Mouse (Mus musculus) bone marrow, adult 2 months (tissue): ENCODE results near the gene Hpcal4. TPM values are rescaled to one million over a fixed set of nuclear protein-coding genes. Genes with fewer than 3 reads are reported as not detected.

Experiments used
- H3K27ac ChIP-seq: fragments of 200-500 bp; 2 replicates; pipeline ENCODE4 v1.5.1; 2012; ENCODE audit warnings: low read depth, mild to moderate bottlenecking, control low read depth, inconsistent platforms, low read length; ENCODE audit not compliant: control insufficient read depth, poor library complexity, insufficient read depth
- H3K4me1 ChIP-seq: fragments of 200-500 bp; 2 replicates; pipeline ENCODE4 v1.6.1; 2011; ENCODE audit warnings: low read length; ENCODE audit not compliant: control insufficient read depth, insufficient read depth
- H3K4me3 ChIP-seq: fragments of 200-500 bp; replicated peaks from 2 replicates; pipeline ENCODE3; 2011; ENCODE audit warnings: mild to moderate bottlenecking, low read depth, low read length, control low read depth; ENCODE audit not compliant: control insufficient read depth
- CTCF ChIP-seq: fragments of 200-500 bp; IDR thresholded peaks from 2 replicates; pipeline ENCODE4 v1.5.1; 2011; ENCODE audit warnings: low read length, control low read depth; ENCODE audit not compliant: control insufficient read depth, insufficient read depth
- POLR2A ChIP-seq: fragments of 200-500 bp; IDR thresholded peaks from 2 replicates; pipeline ENCODE4 v1.6.1; 2011; ENCODE audit warnings: low read depth, mild to moderate bottlenecking, control low read depth, low read length, borderline replicate concordance; ENCODE audit not compliant: control insufficient read depth
- WGBS: fragments of 180-500 bp; shearing (Covaris S2); methylation state at CpG from one replicate; pipeline ENCODE4 v1.1.7; 2018; 5-methylcytosine and 5-hydroxymethylcytosine counted together
- polyA plus RNA-seq: library from polyadenylated mRNA; stranded (reverse); fragments of >200 nt; gene quantifications from 2 replicates; pipeline ENCODE4 v1.2.4, GENCODE M21; 2011; ENCODE audit warnings: low replicate concordance; ENCODE audit not compliant: missing spikeins, insufficient read depth, insufficient read length

Gene Hpcal4
- polyA plus RNA-seq, 1 experiment: not detected

DNA sequence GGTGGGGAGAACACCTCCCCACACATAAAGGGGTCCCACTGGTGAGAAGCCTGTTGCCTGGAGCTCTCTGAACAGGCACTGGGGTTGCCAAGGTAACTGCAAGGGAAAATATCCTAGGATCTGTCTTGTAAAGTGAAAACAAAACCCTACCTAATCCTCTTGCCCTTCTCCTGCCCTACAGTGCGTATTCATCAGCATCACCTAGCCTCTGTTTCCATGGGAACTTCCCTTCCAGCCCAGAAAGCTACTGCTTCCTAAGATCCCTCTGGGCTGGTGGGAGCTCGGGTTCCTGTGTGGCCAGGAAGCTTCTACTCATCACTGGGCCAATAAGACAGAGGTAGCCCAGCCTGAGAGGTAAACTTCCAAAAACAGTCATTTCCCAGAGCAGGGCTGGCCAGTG is 29.3 kb downstream of the Hpcal4 start:
- WGBS: 54% methylated on average over 2 of the region's 2 CpGs
- no peak overlapping the region for H3K4me3 ChIP-seq
- TF ChIP-seq CTCF (no peak), POLR2A (no peak)
- H3K27ac ChIP-seq: no peak overlapping the region
- no peaks in the 10 kb centered on the region; the same call in 1 of the 2 replicates for H3K4me1 ChIP-seq

DNA sequence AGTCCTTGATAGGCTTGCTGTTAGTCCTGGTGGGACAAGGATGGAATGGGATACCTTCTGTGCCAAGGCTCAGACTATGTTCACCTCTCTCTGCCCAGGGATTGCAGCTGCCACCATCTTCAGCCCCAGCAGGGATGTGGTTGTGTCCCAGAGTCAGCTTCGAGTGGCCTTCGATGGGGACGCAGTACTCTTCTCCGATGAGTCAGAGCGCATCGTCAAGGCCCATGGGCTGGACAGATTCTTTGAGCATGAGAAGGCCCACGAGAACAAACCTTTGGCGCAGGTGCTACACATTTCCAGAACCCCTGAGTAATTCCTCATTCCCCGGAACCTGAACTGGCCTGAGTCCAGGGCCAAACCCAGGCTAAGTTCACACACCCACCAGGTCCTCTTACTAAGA is 30.9 kb downstream of the Hpcal4 start:
- WGBS: 82% methylated on average over 9 of the region's 9 CpGs

DNA sequence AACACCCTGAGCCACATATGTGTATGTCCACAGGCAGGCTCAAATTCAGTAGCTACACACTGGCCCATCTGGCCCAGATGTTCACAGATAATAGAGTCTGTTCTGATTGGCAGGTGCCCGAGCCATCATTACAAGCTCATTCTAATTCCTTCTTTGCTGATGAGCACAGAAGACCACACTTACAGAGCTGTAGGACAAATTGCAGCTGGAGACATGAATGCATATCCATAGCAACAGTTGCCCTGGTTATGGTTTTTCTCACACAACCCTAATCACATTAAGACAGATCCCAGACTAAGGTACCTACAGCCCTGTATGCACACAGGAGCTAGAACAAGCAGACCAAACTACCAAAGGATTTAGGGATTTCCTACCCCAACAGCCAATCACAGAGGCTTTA is 32.3 kb downstream of the Hpcal4 start:
- TF ChIP-seq POLR2A (no peak), CTCF (no peak)
- H3K4me3 ChIP-seq: no peak overlapping the region
- WGBS: 80% methylated on average over 1 of the region's 1 CpGs

More for the DNA sequence above, 30.9 kb downstream of the Hpcal4 start:
- no peak for TF ChIP-seq POLR2A
- TF ChIP-seq CTCF: no peak
- no peaks in the 10 kb centered on the region for H3K4me1 ChIP-seq
- no peak overlapping the region for H3K4me3 ChIP-seq
- no peak overlapping the region for H3K27ac ChIP-seq

DNA sequence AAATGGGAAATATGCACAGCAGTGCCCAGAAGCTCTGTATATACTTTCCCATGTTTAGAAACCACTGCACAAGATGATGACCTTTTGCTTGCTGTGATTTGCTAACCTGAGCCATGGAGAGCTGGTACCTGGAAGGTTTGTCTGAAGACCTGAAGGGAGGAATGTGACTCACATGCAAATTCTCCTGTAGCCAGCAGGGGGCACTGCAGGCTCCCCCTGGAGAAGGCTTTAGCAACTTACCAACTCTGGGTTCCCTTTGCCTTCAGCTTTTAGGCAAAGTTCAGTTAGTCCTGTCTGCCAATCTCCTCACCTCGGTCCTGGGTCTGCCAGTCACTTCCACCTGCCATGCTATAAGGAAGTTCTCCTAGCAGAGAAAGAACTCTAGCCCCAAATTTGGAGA is 33.8 kb downstream of the Hpcal4 start:
- no peak overlapping the region for H3K4me3 ChIP-seq
- peak; percentile 79 for TF ChIP-seq CTCF
- TF ChIP-seq POLR2A: no peak
- no peak overlapping the region for H3K27ac ChIP-seq
- no peaks in the 10 kb centered on the region for H3K4me1 ChIP-seq
- WGBS: 0% methylated on average over 1 of the region's 1 CpGs

More for the DNA sequence above, 32.3 kb downstream of the Hpcal4 start:
- H3K4me1 ChIP-seq: no peaks in the 10 kb centered on the region
- H3K27ac ChIP-seq: no peak overlapping the region

DNA sequence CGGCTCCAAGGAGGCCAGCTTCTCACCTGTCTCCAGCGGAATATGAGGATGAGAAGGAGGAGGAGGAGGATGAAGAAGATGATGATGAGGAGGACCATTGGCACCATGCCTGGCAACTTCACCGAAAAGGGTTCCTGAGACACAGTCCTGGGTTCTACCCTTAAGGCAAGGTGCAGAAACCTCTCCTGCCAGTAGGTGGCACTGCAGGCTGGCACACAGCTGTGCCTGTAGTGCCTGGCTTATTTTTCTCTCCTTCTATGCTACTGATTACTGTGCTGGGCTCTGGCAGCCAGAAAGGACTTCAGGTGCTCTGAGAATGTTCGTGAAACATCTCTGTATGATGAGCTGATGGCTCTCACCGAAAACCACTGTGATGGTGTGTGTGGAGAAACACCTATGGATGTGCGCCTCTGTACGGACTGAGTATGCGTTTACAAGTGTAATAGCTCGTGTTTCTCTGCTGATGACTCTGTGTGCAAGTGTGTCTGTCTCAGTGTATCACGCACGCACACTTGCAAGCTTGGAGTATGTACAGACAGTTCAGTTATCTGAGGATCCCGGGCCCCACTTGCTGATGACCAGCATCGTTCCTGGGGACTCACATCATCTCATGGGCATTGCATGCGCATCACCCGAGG is 36.8 kb downstream of the Hpcal4 start:
- Histone ChIP-seq H3K27ac (no peak overlapping the region), H3K4me3 (no peak overlapping the region), H3K4me1 (no peaks in the 10 kb centered on the region)
- TF ChIP-seq CTCF (peak; percentile 96), POLR2A (no peak)
- 66% methylated on average over 15 of the region's 15 CpGs for WGBS

DNA sequence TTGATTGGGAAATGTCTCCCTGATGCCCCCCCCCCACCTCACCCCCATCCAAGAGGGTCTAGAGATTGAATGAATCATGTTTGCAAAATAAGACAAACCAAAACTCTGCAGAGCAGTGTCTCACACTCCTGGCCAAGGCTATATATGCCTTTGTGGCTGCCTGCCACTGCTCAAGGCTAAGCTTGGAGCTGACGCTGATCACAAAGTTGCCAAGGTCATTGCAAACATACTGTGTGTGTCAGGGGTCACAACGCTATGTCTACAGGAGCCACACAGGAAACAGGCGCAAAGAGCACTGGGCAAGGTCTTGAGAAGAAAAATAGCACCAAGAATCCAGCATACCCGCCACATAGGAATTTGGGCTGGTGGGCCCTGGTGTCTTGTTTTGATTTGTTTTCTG is 37.6 kb downstream of the Hpcal4 start:
- WGBS: 75% methylated on average over 4 of the region's 4 CpGs
- no peak overlapping the region for H3K4me3 ChIP-seq
- H3K4me1 ChIP-seq: no peaks in the 10 kb centered on the region
- no peak overlapping the region for H3K27ac ChIP-seq
- TF ChIP-seq POLR2A (no peak), CTCF (no peak)

DNA sequence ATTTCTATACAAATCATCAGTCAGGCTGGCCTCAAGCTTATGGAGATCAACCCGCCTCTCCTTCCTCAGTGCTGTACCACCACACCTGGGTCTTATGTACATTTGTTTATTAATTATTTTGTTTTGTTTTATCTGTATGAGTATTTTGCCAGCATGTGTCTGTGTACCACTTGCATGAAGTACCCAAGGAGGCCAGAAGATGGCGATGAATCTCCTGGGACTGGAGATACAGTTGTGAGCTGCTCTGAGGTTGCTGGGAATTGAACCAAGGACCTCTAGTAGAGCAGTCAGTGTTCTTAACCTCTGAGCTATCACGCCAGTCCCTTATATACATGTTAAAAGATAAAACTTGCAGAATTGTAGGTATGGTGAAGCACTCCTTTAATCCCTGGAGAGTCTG is 40.3 kb downstream of the Hpcal4 start:
- H3K4me3 ChIP-seq: no peak overlapping the region
- WGBS: 65% methylated on average over 3 of the region's 3 CpGs
- TF ChIP-seq POLR2A: no peak
- TF ChIP-seq CTCF: peak; percentile 27; the same call in 1 of the 2 replicates
- H3K27ac ChIP-seq: no peak overlapping the region
- no peaks in the 10 kb centered on the region for H3K4me1 ChIP-seq

DNA sequence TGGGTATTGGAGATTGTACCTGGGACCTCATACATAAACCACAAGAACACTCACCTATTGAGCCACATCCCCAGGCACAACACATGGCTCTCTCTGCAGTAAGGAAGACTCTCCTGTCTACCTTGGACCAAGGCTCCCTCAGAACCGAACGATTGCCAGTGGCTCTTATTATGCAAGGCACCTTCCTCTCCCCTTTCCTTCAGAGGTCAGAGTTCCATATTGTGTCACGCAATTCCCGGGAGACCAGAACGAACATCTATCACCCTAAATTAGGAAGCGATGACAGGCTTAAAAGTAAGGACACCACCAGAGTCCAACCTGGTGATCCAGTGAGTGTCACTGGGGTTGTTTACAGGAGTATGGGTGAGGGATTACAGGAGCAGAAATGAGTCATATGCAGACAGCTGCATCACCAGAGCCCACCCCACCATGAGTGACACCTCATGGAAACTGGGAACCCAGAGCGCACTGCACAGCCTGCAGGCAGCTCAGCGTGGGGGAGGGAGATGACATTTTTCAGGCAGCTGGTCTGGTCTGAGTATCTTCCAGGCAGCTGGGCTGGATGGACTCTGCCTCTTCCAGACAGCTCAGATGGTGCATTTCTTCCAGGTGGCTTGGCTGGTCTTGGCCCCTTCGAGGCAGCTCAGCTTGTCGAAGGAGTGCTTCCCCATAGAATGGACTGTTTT is 42.8 kb downstream of the Hpcal4 start:
- H3K4me3 ChIP-seq: no peak overlapping the region
- TF ChIP-seq CTCF (no peak), POLR2A (no peak)
- 78% methylated on average over 10 of the region's 10 CpGs for WGBS
- H3K4me1 ChIP-seq: no peaks in the 10 kb centered on the region; the same call in 1 of the 2 replicates
- H3K27ac ChIP-seq: no peak overlapping the region
